Mouse (Mus musculus) CH12.LX (cell line): ENCODE measurements around the gene Adgrl1. TPM values are rescaled to one million over a fixed set of nuclear protein-coding genes. Genes with fewer than 3 reads are reported as not detected.

Experiments used
- DNase-seq: peaks from one replicate; pipeline ENCODE4 v3.0.0-alpha.2; 2013; ENCODE audit errors: extremely low read depth
- H3K27ac ChIP-seq: 2 replicates; pipeline ENCODE4 v1.5.1; 2012; ENCODE audit warnings: low read depth, mild to moderate bottlenecking, control low read depth, moderate library complexity; ENCODE audit not compliant: insufficient read depth
- H3K27me3 ChIP-seq: replicated peaks from 2 replicates; pipeline ENCODE3; 2012; ENCODE audit warnings: inconsistent platforms
- H3K36me3 ChIP-seq, 2 experiments: replicated peaks in 1 of 2; 2 replicates each; pipeline versions ENCODE3 to v1.6.1; 2012; ENCODE audit warnings: inconsistent platforms in 1 of 2, low read length in 1 of 2, mild to moderate bottlenecking in 1 of 2, mixed read lengths in 1 of 2, moderate library complexity in 1 of 2; ENCODE audit not compliant: control insufficient read depth in 1 of 2, insufficient read depth in 1 of 2
- H3K4me1 ChIP-seq, 2 experiments: 2 replicates each; pipeline ENCODE4 v1.6.1; 2012; ENCODE audit warnings: inconsistent platforms in 1 of 2, moderate library complexity in 1 of 2; ENCODE audit not compliant: insufficient read depth in 2 of 2, control insufficient read depth in 1 of 2
- H3K4me2 ChIP-seq: 2 replicates; pipeline ENCODE4 v1.6.1; 2012; ENCODE audit warnings: low read depth, mild to moderate bottlenecking, control low read depth; ENCODE audit not compliant: poor library complexity, insufficient read depth, severe bottlenecking
- H3K4me3 ChIP-seq, 3 experiments: fragments of 150-350 bp in 1 of 3; sonication (generic) in 1 of 3; replicated peaks in 1 of 3; 2 replicates each; pipeline versions ENCODE3 to v1.5.1; 2011 to 2012; ENCODE audit warnings: low read depth in 2 of 3, low read length in 2 of 3, mild to moderate bottlenecking in 2 of 3, moderate library complexity in 2 of 3, control low read depth in 1 of 3, improper control_type of control experiment in 1 of 3, inconsistent platforms in 1 of 3, mixed read lengths in 1 of 3; ENCODE audit not compliant: poor library complexity in 1 of 3
- H3K79me2 ChIP-seq: replicated peaks from 2 replicates; pipeline ENCODE4 v1.6.1; 2012; ENCODE audit warnings: mild to moderate bottlenecking, moderate library complexity; ENCODE audit not compliant: control insufficient read depth, poor library complexity, insufficient read depth, severe bottlenecking; ENCODE audit errors: extremely low read depth
- H3K9ac ChIP-seq: 2 replicates; pipeline ENCODE4 v1.6.1; 2012; ENCODE audit warnings: low read depth, mild to moderate bottlenecking, control low read depth, moderate library complexity; ENCODE audit not compliant: insufficient read depth
- H3K9me3 ChIP-seq: replicated peaks from 2 replicates; pipeline ENCODE3; 2012; ENCODE audit warnings: low read length, inconsistent platforms, mixed read lengths
- BHLHE40 ChIP-seq: IDR thresholded peaks from 2 replicates; pipeline ENCODE4 v1.6.1; 2011; ENCODE audit warnings: mild to moderate bottlenecking, low read depth, low read length, improper control_type of control experiment
- CTCF ChIP-seq, 2 experiments: IDR thresholded peaks in 1 of 2; conservative IDR thresholded peaks in 1 of 2; 2 replicates each; pipeline ENCODE4 v1.5.1; 2011 to 2012; ENCODE audit warnings: low read depth in 2 of 2, low read length in 2 of 2, improper control_type of control experiment in 1 of 2, inconsistent platforms in 1 of 2, mild to moderate bottlenecking in 1 of 2, moderate library complexity in 1 of 2
- ELF1 ChIP-seq: IDR thresholded peaks from 2 replicates; pipeline ENCODE4 v1.6.1; 2014; ENCODE audit warnings: low read depth, mild to moderate bottlenecking, inconsistent platforms, low read length, improper control_type of control experiment
- HCFC1 ChIP-seq: IDR thresholded peaks from 2 replicates; pipeline ENCODE4 v1.6.1; 2012; ENCODE audit warnings: low read depth, mild to moderate bottlenecking, inconsistent platforms, low read length, improper control_type of control experiment
- JUN ChIP-seq: IDR thresholded peaks from 2 replicates; pipeline ENCODE4 v1.6.1; 2011; ENCODE audit warnings: low read depth, mild to moderate bottlenecking, low read length, improper control_type of control experiment, moderate library complexity; ENCODE audit not compliant: insufficient read depth
- KAT2A ChIP-seq: IDR thresholded peaks from 2 replicates; pipeline ENCODE4 v1.6.1; 2012; ENCODE audit warnings: low read length, improper control_type of control experiment, inconsistent platforms; ENCODE audit not compliant: insufficient replicate concordance
- MYC ChIP-seq: IDR thresholded peaks from 2 replicates; pipeline ENCODE4 v1.6.1; 2011; ENCODE audit warnings: low read depth, mild to moderate bottlenecking, improper control_type of control experiment, low read length
- POLR2A ChIP-seq: IDR thresholded peaks from 2 replicates; pipeline ENCODE4 v1.6.1; 2011; ENCODE audit warnings: low read depth, mild to moderate bottlenecking, improper control_type of control experiment, low read length
- RAD21 ChIP-seq: IDR thresholded peaks from 2 replicates; pipeline ENCODE4 v1.6.1; 2011; ENCODE audit warnings: low read depth, mild to moderate bottlenecking, low read length, improper control_type of control experiment, moderate library complexity
- SMC3 ChIP-seq: IDR thresholded peaks from 2 replicates; pipeline ENCODE4 v1.6.1; 2011; ENCODE audit warnings: low read depth, low read length, improper control_type of control experiment
- dilution Hi-C: fragments of 300-500 bp; cut with MboI; formaldehyde crosslinking; loops from 2 replicates; pipeline ENCODE4 v1.14.3; 2020; ENCODE audit warnings: low sequenced_read_pairs; ENCODE audit not compliant: extremely low pct_unique_long_range_greater_than_20kb, extremely low pct_ligation_motif_present
- in situ Hi-C: fragments of 300-500 bp; cut with MboI; formaldehyde crosslinking; loops from 3 replicates; pipeline ENCODE4 v1.14.3; 2019; ENCODE audit warnings: low sequenced_read_pairs, low pct_ligation_motif_present, low pct_unique_long_range_greater_than_20kb, mixed read lengths
- polyA plus RNA-seq: library from polyadenylated mRNA; unstranded; fragments of >175 nt; gene quantifications from 2 replicates; pipeline ENCODE4 v1.2.1, GENCODE M21; 2012; ENCODE audit warnings: low read depth; ENCODE audit not compliant: insufficient read length
- total RNA-seq, 2 experiments: library from RNA; depleted of rRNA; stranded (reverse); fragments of 300-350 nt in 1 of 2; fragments of >200 nt in 1 of 2; gene quantifications; 2 replicates each; pipeline ENCODE4 v1.2.3; 2012 to 2014

Adgrl1 gene
- total and polyA plus RNA-seq, 3 experiments = 4.4 to 14.8 (median 14.5) TPM

- no peak overlapping the region for H3K4me3 ChIP-seq
- TF ChIP-seq JUN = no peak
- TF ChIP-seq POLR2A = no peak
- no peak for TF ChIP-seq BHLHE40
- TF ChIP-seq, all 38 proteins: peak for 0
- Histone ChIP-seq H3K9ac (no peak overlapping the region), H3K4me1 (no peaks in the 10 kb centered on the region), H3K36me3 (no peaks in the 10 kb centered on the region), H3K4me2 (no peak overlapping the region), H3K79me2 (no peaks in the 10 kb centered on the region), H3K27me3 (peaks cover 7% of the 10 kb centered on the region), H3K27ac (no peak overlapping the region), H3K9me3 (no peaks in the 10 kb centered on the region)
- DNase-seq = no peak
- dilution Hi-C loops = no loop called here
- in situ Hi-C loops = no loop called here
Observed at GRCm38 (mm10) chr8:83888409-83888808, 11.5 kb upstream of the Adgrl1 start.

DNA sequence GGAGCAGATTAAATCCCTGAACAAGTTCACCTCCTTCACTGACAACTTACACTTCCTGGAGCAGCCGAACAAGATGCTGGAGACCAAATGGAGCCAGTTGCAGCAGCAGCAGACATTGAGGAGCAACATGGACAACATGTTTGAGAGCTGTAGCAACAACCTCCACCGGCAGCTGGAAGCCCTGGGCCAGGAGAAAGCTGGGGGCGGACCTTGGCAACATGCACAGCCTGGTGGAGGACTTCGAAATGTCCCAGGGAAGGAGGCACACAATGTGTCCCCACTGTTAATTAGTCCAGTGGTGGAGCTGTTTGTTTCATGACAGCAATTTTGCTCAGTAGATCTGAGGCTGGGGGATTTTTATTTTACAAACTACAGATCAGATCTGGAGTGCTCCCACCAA lies 7.8 kb upstream of the Adgrl1 start:
- peaks cover 4% of the 10 kb centered on the region for H3K9me3 ChIP-seq
- in situ Hi-C loops = loop anchor here (10.0 kb wide), 1 partner anchor 63 kb away; the partner anchor contains the start of genes Asf1b and Gm10644
- no peak overlapping the region for H3K4me2 ChIP-seq
- H3K4me3 ChIP-seq = no peak overlapping the region
- no peaks in the 10 kb centered on the region for H3K79me2 ChIP-seq
- H3K4me1 ChIP-seq = peaks cover 3 to 12% of the 10 kb centered on the region in 2 experiments; a peak in 2 of 4 replicates
- dilution Hi-C loops = no loop called here
- no peak overlapping the region for H3K27ac ChIP-seq
- no peak for TF ChIP-seq KAT2A
- H3K27me3 ChIP-seq = peaks cover 23% of the 10 kb centered on the region
- DNase-seq = no peak
- H3K36me3 ChIP-seq = no peaks in the 10 kb centered on the region
- no peak overlapping the region for H3K9ac ChIP-seq

DNA sequence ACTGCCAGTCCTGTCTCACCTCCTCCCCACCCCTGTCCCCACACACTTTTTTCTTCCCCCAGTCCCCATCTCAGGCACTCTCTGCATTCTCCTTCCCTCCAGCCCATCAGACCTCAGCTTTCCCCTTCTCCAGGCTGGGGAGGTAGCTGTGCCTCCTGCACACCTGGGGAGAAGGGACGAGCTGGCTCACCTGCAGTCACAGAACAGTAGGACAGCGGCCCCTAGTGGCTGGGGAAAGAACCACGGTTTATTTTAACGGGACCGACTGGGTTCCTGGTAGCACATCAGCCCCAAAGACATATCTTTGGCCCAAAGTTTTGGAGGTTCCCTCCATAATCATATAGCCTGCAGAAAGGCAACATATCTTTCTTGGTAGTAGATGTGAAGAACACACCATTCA lies 6.0 kb upstream of the Adgrl1 start:
- Histone ChIP-seq H3K9me3 (peaks cover 4% of the 10 kb centered on the region), H3K4me2 (no peak overlapping the region), H3K79me2 (no peaks in the 10 kb centered on the region), H3K27ac (no peak overlapping the region), H3K27me3 (peaks cover 23% of the 10 kb centered on the region), H3K4me3 (no peak overlapping the region), H3K9ac (no peak overlapping the region), H3K4me1 (peaks cover 3 to 12% of the 10 kb centered on the region in 2 experiments; a peak in 2 of 4 replicates), H3K36me3 (no peaks in the 10 kb centered on the region)
- DNase-seq = peak; percentile 71
- dilution Hi-C loops = no loop called here
- peak; percentile 57 to 93 for TF ChIP-seq CTCF (conservative IDR thresholded peaks at IDR 0.05 in 1 of 2, IDR thresholded peaks at IDR 0.05 in 1 of 2; ENCODE audit: low read depth in 2 of 2, low read length in 2 of 2)
- peak; percentile 80 for TF ChIP-seq SMC3
- TF ChIP-seq RAD21 = peak; percentile 85
- TF ChIP-seq HCFC1 = no peak
- TF ChIP-seq ELF1 = no peak
- TF ChIP-seq MYC = no peak
- in situ Hi-C loops = loop anchor here (10.0 kb wide), 1 partner anchor 61 kb away; the partner anchor contains the start of genes Asf1b and Gm10644
